Mouse (Mus musculus) erythroblast, embryonic 14.5 days (primary cell): ENCODE results near the gene Arsg.
"Not testable (repeated sequence)": the region's sequence is repeated elsewhere in the genome, so short reads cannot be mapped to it uniquely, and the experiment has no call there.

Experiments used
- GATA1 ChIP-seq: IDR thresholded peaks from 2 replicates; pipeline ENCODE4 v1.6.1; 2012; ENCODE audit warnings: low read length, inconsistent platforms, mixed read lengths
- TAL1 ChIP-seq: IDR thresholded peaks from 3 replicates; pipeline ENCODE4 v1.6.1; 2012; ENCODE audit warnings: low read length, inconsistent platforms, mixed read lengths

DNA sequence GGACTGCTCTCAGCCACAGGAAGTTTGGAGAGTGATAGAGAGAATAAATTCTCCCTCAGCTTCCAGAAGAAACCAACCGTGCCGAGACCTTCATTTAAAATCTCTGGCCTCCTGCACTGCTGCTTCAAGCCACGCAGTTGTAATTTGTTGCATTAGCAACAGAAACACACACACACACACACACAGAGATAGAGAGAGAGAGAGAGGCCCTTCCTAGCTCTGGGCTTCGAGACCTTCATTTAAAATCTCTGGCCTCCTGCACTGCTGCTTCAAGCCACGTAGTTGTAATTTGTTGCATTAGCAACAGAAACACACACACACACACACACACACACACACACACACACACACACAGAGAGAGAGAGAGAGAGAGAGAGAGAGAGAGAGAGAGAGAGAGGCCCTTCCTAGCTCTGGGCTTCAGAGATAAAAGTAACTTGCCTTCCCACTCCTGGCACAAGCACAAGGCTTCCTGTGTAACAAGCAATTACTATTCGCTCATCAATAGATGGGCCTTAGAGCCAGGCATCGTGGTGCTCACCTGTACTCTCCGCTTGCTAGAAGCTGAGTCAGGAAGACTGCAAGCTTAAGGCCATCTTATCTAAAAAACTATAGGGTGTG lies 19.8 kb downstream of the Arsg start:
- not testable (repeated sequence) for TF ChIP-seq GATA1, TAL1
